Mouse (Mus musculus): ENCODE data around the gene Rras.

GRCm38 (mm10) chr7:45061532-45062075 lies 43.8 kb downstream of the Rras start:
- TF ChIP-seq CTCF (IDR thresholded peaks at IDR 0.05; ENCODE audit: low read depth), result no peak
- TF ChIP-seq EP300 (IDR thresholded peaks at IDR 0.05; ENCODE audit: low read depth), result no peak

Measured in liver, embryonic 14.5 days (tissue).